Mouse (Mus musculus): ENCODE data around the gene Zfp575. TPM values are rescaled to one million over a fixed set of nuclear protein-coding genes. Genes with fewer than 3 reads are reported as not detected.
"Not testable (repeated sequence)": the region's sequence is repeated elsewhere in the genome, so short reads cannot be mapped to it uniquely, and the experiment has no call there.

Gene Zfp575
- polyA plus RNA-seq, 1 experiment from 2014 or later = 3.0 TPM

GRCm38 (mm10) chr7:24619671-24620397 is 32.4 kb upstream of the Zfp575 start:
- Histone ChIP-seq H3K27ac (ENCODE audit: low read depth, low read length) (no peak overlapping the region), H3K36me3 (ENCODE audit: control insufficient read depth, insufficient read depth, low read length) (no peaks in the 10 kb centered on the region), H3K9me3 (ENCODE audit: control insufficient read depth, low read length) (0 out of 2 replicates have a peak, but pooled peaks cover 2% of the 10 kb centered on the region), H3K9ac (ENCODE audit: low read depth, low read length) (no peak overlapping the region), H3K27me3 (ENCODE audit: control insufficient read depth, insufficient read depth, low read length) (no peaks in the 10 kb centered on the region), H3K4me2 (replicated peaks; ENCODE audit: low read depth, low read length) (no peak overlapping the region), H3K4me1 (ENCODE audit: control insufficient read depth, insufficient read depth, low read length) (no peaks in the 10 kb centered on the region), H3K4me3 (ENCODE audit: low read length) (no peak overlapping the region)
- ATAC-seq (ENCODE audit: low FRiP score, low TSS enrichment) = no peak
- WGBS = 55% methylated on average over 13 of the region's 13 CpGs

- 90% methylated on average over 8 of the region's 8 CpGs for WGBS
- not testable (repeated sequence) for H3K4me2 ChIP-seq (replicated peaks; ENCODE audit: low read depth, low read length); H3K9me3 ChIP-seq (ENCODE audit: control insufficient read depth, low read length); H3K4me1 ChIP-seq (ENCODE audit: control insufficient read depth, insufficient read depth, low read length); ATAC-seq (ENCODE audit: low FRiP score, low TSS enrichment); H3K36me3 ChIP-seq (ENCODE audit: control insufficient read depth, insufficient read depth, low read length); H3K27ac ChIP-seq (ENCODE audit: low read depth, low read length); H3K4me3 ChIP-seq (ENCODE audit: low read length); H3K27me3 ChIP-seq (ENCODE audit: control insufficient read depth, insufficient read depth, low read length); H3K9ac ChIP-seq (ENCODE audit: low read depth, low read length)
These were observed 30.9 kb upstream of the Zfp575 start for GRCm38 (mm10) chr7:24618374-24618773.

- H3K27ac ChIP-seq (ENCODE audit: low read depth, low read length) = no peak overlapping the region
- H3K4me3 ChIP-seq (ENCODE audit: low read length) = no peak overlapping the region
- peaks cover 9% of the 10 kb centered on the region for H3K27me3 ChIP-seq (ENCODE audit: control insufficient read depth, insufficient read depth, low read length)
- 0 out of 2 replicates have a peak, but pooled peaks cover 2% of the 10 kb centered on the region for H3K9me3 ChIP-seq (ENCODE audit: control insufficient read depth, low read length)
- 84% methylated on average over 8 of the region's 8 CpGs for WGBS
- no peak overlapping the region for H3K4me2 ChIP-seq (replicated peaks; ENCODE audit: low read depth, low read length)
- ATAC-seq (ENCODE audit: low FRiP score, low TSS enrichment) = no peak
- H3K4me1 ChIP-seq (ENCODE audit: control insufficient read depth, insufficient read depth, low read length) = 0 out of 2 replicates have a peak, but pooled peaks cover 1% of the 10 kb centered on the region
- no peaks in the 10 kb centered on the region for H3K36me3 ChIP-seq (ENCODE audit: control insufficient read depth, insufficient read depth, low read length)
- H3K9ac ChIP-seq (ENCODE audit: low read depth, low read length) = no peak overlapping the region
These were observed 30.3 kb upstream of the Zfp575 start for GRCm38 (mm10) chr7:24617763-24618162.

GRCm38 (mm10) chr7:24614816-24615215 is 27.4 kb upstream of the Zfp575 start:
- Histone ChIP-seq H3K27ac (ENCODE audit: low read depth, low read length) (no peak overlapping the region), H3K9me3 (ENCODE audit: control insufficient read depth, low read length) (no peaks in the 10 kb centered on the region), H3K4me2 (replicated peaks; ENCODE audit: low read depth, low read length) (no peak overlapping the region), H3K4me1 (ENCODE audit: control insufficient read depth, insufficient read depth, low read length) (peaks cover 14% of the 10 kb centered on the region; the same call in 1 of the 2 replicates), H3K9ac (ENCODE audit: low read depth, low read length) (no peak overlapping the region), H3K4me3 (ENCODE audit: low read length) (no peak overlapping the region), H3K36me3 (ENCODE audit: control insufficient read depth, insufficient read depth, low read length) (no peaks in the 10 kb centered on the region), H3K27me3 (ENCODE audit: control insufficient read depth, insufficient read depth, low read length) (peaks cover 35% of the 10 kb centered on the region)
- ATAC-seq (ENCODE audit: low FRiP score, low TSS enrichment) = no peak
- WGBS = 76% methylated on average over 13 of the region's 13 CpGs

- H3K4me2 ChIP-seq (replicated peaks; ENCODE audit: low read depth, low read length) = peak overlapping the region; percentile 29
- H3K4me1 ChIP-seq (ENCODE audit: control insufficient read depth, insufficient read depth, low read length) = peaks cover 14% of the 10 kb centered on the region; the same call in 1 of the 2 replicates
- no peak for ATAC-seq (ENCODE audit: low FRiP score, low TSS enrichment)
- H3K9ac ChIP-seq (ENCODE audit: low read depth, low read length) = no peak overlapping the region
- WGBS = 2% methylated on average over 27 of the region's 27 CpGs
- H3K36me3 ChIP-seq (ENCODE audit: control insufficient read depth, insufficient read depth, low read length) = no peaks in the 10 kb centered on the region
- no peak overlapping the region for H3K27ac ChIP-seq (ENCODE audit: low read depth, low read length)
- H3K9me3 ChIP-seq (ENCODE audit: control insufficient read depth, low read length) = no peaks in the 10 kb centered on the region
- H3K27me3 ChIP-seq (ENCODE audit: control insufficient read depth, insufficient read depth, low read length) = peaks cover 40% of the 10 kb centered on the region
- peak overlapping the region; percentile 25 for H3K4me3 ChIP-seq (ENCODE audit: low read length)
These were observed 25.0 kb upstream of the Zfp575 start for GRCm38 (mm10) chr7:24612308-24612910.

GRCm38 (mm10) chr7:24611709-24612108 is 24.3 kb upstream of the Zfp575 start:
- peak overlapping the region; percentile 61 for H3K4me2 ChIP-seq (replicated peaks; ENCODE audit: low read depth, low read length)
- H3K27me3 ChIP-seq (ENCODE audit: control insufficient read depth, insufficient read depth, low read length) = peaks cover 40% of the 10 kb centered on the region
- no peak overlapping the region for H3K27ac ChIP-seq (ENCODE audit: low read depth, low read length)
- no peaks in the 10 kb centered on the region for H3K36me3 ChIP-seq (ENCODE audit: control insufficient read depth, insufficient read depth, low read length)
- H3K9me3 ChIP-seq (ENCODE audit: control insufficient read depth, low read length) = no peaks in the 10 kb centered on the region
- H3K9ac ChIP-seq (ENCODE audit: low read depth, low read length) = no peak overlapping the region
- peak overlapping the region; percentile 45 for H3K4me3 ChIP-seq (ENCODE audit: low read length)
- ATAC-seq (ENCODE audit: low FRiP score, low TSS enrichment) = no peak
- WGBS = 18% methylated on average over 7 of the region's 7 CpGs
- H3K4me1 ChIP-seq (ENCODE audit: control insufficient read depth, insufficient read depth, low read length) = peaks cover 14% of the 10 kb centered on the region; the same call in 1 of the 2 replicates

GRCm38 (mm10) chr7:24610879-24611494 is 23.5 kb upstream of the Zfp575 start:
- Histone ChIP-seq H3K27ac (ENCODE audit: low read depth, low read length) (no peak overlapping the region), H3K4me3 (ENCODE audit: low read length) (peak overlapping the region; percentile 45), H3K4me2 (replicated peaks; ENCODE audit: low read depth, low read length) (peak overlapping the region; percentile 61), H3K9me3 (ENCODE audit: control insufficient read depth, low read length) (no peaks in the 10 kb centered on the region), H3K4me1 (ENCODE audit: control insufficient read depth, insufficient read depth, low read length) (peaks cover 14% of the 10 kb centered on the region; the same call in 1 of the 2 replicates), H3K9ac (ENCODE audit: low read depth, low read length) (peak overlapping the region; percentile 34; the same call in 1 of the 2 replicates), H3K27me3 (ENCODE audit: control insufficient read depth, insufficient read depth, low read length) (peaks cover 40% of the 10 kb centered on the region), H3K36me3 (ENCODE audit: control insufficient read depth, insufficient read depth, low read length) (no peaks in the 10 kb centered on the region)
- WGBS = under 1% methylated on average over 36 of the region's 36 CpGs
- peak; percentile 69 for ATAC-seq (ENCODE audit: low FRiP score, low TSS enrichment)

GRCm38 (mm10) chr7:24610144-24610878 is 22.9 kb upstream of the Zfp575 start, which contains the start of gene Phldb3:
Gene Phldb3 (plus strand): TSS chr7:24610763.
- Histone ChIP-seq H3K9me3 (ENCODE audit: control insufficient read depth, low read length) (no peaks in the 10 kb centered on the region), H3K36me3 (ENCODE audit: control insufficient read depth, insufficient read depth, low read length) (no peaks in the 10 kb centered on the region), H3K9ac (ENCODE audit: low read depth, low read length) (peak within 1 kb of the TSS; percentile 34; the same call in 1 of the 2 replicates), H3K4me2 (replicated peaks; ENCODE audit: low read depth, low read length) (peak within 1 kb of the TSS; percentile 61), H3K4me3 (ENCODE audit: low read length) (peak within 1 kb of the TSS; percentile 45), H3K27ac (ENCODE audit: low read depth, low read length) (no peak within 1 kb of the TSS; the same call in 1 of the 2 replicates), H3K4me1 (ENCODE audit: control insufficient read depth, insufficient read depth, low read length) (peaks cover 14% of the 10 kb centered on the region; the same call in 1 of the 2 replicates), H3K27me3 (ENCODE audit: control insufficient read depth, insufficient read depth, low read length) (peaks cover 40% of the 10 kb centered on the region)
- 2% methylated on average over 26 of the region's 27 CpGs for WGBS
- ATAC-seq (ENCODE audit: low FRiP score, low TSS enrichment) = peak; percentile 43
